Mouse (Mus musculus): ENCODE results near the gene Zfp90. TPM values are rescaled to one million over a fixed set of nuclear protein-coding genes. Genes with fewer than 3 reads are reported as not detected.
A peak's percentile ranks its signal among the peaks of the same experiment; 100 is the strongest.
"Not testable (repeated sequence)": the region's sequence is repeated elsewhere in the genome, so short reads cannot be mapped to it uniquely, and the experiment has no call there.

Gene Zfp90
- total RNA-seq (2021) = under 1 TPM; 0.74 to 0.78 TPM
- long read RNA-seq, experiment 1, partial matches to known transcripts = 0 of 1 reads
- long read RNA-seq, experiment 1, other reads (novel, unspliced or antisense) = 1 of 1 reads
- long read RNA-seq, experiment 2 = 0 reads

DNA sequence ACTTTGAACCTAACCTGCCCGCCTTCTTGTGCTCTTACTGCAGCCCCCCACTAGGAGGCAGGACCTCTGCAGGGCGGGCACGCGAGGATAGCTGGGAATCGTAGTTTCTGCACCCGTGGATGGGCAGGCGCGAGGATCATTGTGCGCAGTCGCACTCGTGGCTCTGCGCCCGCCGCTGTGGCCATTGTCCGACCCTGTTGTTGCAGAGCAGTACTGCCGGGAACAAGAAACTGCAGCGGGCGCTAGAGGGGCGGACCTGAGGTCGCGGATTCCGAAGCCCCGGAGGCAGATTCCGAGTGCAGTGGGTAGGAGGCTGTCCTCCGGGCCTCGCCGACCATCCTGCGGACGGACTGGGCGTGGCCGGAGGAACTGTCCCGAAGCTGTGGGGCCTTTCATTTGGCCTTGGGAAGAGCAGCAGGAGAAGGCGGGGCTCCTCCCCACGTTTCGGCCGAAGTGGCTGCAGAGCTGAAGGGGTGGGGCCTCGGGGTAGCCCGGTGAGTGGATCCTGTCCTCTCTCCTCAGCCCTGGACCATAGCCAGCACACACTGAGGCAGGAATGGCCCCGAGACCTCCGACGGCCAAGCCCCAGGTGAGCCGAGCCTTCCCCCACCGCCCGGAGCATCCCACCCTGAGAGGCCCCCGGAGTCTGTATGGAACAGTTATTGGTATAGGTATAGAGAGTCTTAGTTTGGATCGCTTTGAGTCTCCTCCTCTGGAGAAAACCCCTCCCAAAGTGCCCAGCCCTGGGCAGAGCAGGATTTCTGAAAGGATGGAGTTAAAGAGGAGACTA lies at the start of gene Zfp90:
Gene Zfp90, plus strand, starts transcription at position 146 of the 790 bp plus-strand sequence.
- peak; percentile 89 for DNase-seq (ENCODE audit: low spot score)

DNA sequence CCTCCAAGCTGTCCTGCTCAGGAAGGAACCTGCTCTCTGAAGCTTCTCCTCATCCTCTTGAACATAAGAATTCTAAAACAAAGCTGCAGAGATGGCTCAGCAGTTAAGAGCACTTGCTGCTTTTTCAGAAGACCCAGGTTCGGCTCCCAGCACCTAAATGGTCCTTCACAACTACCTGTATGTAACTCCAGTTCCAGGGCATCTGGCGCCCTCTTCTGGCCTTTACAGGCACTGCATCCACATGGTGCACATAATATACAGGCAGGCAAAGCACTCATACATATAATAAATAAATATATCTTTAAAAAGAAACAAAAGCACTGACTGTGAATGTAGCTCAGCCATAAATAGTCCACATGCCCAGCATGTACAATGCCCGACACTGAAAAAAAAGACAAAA lies 46.6 kb upstream of the Zfp90 start:
- no peak for DNase-seq (ENCODE audit: low spot score)

DNA sequence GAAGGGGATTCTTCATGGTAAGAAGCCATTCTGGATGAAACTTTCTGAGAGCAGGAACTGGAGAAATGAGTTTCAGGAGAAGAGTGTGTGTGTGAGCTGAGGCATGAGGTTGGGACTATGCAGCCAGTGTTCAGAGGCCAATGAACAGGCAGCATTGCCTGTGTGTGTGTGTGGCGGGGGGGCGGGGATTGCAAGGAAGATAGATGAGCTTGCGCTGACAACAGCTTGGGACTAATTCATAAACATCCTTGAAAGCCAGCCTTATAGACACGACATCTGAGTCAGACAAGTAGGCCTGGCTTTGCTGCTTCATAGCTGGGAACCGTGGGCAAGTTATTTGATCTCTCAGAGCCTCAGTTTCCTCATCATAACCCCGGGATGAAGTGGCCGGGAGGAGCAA lies 46.1 kb upstream of the Zfp90 start:
- no peak for DNase-seq (ENCODE audit: low spot score)

DNA sequence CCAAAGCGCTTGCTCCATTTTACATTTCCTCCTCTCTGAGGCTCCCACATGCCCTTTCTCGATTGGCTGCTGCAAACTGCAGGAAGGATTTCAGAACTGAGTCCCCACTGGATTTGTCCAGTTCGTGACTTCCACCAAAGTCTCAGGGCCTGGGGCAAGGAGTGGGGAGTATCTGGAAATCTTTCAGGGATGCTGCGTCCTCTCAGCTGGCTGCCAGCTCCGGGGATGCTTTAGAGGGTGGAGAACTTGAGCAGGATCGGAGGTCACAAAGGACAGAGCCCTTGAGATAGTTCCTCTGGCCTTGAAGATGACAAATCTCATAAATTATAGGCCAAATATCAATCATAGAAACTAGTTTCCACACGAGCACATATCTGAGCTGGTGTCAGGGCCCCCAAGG lies 39.2 kb upstream of the Zfp90 start:
- peak; percentile 39 for DNase-seq (ENCODE audit: low spot score)

DNA sequence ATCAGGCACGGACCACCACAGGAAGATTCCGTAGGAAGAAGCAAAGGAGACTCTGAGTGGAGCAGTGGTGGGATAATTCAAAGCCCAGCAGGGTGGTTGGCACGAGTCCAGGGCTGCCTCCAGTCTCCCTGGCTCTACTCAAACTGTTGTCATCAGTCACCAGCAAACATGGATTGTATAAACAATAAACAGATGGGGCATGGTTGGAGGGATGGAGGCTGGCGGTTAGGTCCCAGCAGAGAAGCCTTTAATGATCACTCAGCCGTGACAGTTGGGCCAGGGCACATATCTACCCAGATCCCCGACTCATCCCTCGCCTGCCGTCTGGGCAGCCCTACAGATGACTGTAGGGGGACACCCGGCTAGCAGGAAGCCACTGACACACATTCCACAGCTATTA lies 38.3 kb upstream of the Zfp90 start:
- DNase-seq (ENCODE audit: low spot score) = no peak

DNA sequence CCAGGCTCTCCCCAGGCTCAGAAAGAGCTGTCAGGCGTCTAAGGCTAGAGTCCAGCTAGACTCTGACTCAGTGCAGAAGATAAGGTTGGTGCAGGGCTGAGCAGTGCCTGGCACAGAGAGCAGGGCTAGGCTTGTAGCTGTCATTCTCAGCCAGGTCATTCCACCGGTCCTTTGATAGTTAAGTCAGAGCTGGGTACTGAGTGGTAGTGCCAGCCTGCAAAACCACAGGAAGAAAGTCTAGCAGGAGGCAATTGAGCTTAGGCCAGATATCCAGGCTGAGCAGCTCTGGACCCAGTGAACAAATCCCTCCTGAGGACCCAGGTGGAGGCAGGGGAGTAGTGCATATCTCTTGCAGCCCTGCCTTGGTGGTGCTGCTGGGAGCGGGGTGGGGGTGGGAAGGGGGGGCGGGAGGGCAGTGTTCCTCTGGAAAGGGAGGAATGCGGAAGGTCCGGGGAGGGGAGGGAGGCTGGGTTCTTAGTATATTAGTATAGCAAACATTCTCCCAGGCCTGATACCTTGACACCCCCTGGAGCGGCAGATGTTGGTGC lies 36.6 kb upstream of the Zfp90 start:
- DNase-seq (ENCODE audit: low spot score) = no peak

DNA sequence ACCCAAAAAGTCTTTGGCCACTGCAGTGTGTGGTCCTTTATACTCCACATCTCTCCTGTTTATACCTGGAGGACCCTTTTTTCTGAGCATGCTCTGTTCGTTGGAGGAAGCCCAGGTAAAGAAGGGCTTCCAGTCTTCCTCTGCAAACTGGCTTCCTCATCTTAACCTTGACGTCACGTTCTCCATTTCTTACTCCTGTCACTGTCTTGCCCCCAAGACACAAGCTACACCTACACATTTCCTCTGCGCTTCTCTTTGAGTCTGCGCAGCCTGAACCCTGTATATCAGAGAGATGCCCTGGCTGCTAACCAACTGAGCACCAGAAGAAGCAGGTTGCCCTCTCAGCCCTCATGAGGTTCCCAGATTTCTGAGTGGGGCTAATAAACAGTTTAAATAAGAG lies 35.8 kb upstream of the Zfp90 start:
- no peak for DNase-seq (ENCODE audit: low spot score)

DNA sequence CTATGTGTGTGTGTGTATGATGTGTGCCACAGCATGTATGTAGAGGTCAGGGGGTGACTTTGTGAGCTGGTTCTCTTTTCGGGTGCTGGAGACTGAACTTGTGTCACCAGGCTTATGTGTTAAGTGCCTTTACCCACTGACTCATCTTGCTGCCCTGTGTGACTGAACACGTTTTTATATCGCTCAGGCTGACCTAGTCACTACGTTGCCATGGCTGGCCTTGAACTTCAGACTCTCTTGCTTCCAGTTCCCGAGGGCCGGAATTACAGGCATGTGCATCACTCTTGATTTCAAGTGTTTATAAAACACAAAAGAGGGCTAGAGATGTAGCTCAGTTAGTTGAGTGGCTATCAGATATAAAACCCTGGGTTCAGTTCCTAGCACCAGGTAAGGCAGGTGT lies 34.1 kb upstream of the Zfp90 start:
- no peak for DNase-seq (ENCODE audit: low spot score)

DNA sequence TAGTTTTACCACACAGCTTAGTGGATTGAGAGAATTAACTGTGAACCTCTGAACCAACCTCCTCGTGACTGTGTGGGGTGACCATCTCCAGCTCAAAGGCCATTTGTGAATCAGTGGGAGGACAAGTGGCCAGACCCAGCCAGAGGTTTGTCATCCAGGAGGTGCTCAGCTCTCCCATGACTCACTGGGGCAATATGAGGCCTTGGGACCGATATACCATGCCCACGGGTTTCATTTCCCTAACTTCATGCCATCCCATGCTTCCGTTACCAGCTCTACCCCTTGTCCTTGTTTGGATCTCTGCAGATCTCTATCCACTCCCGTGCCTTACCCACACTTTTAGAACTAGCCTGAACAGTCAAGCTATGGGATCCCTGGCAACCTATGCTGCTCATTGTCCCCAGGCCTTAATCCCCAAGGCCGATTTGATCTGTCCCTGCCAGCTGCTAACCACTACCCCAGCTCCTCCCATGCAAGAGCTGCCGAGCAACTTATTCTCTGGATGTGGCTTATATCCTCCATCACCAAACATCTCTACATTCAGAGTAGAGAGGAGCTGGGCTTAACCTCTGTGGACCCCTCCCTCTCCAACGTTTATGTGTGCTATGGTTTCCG lies 27.2 kb upstream of the Zfp90 start:
- no peak for DNase-seq (ENCODE audit: low spot score)

DNA sequence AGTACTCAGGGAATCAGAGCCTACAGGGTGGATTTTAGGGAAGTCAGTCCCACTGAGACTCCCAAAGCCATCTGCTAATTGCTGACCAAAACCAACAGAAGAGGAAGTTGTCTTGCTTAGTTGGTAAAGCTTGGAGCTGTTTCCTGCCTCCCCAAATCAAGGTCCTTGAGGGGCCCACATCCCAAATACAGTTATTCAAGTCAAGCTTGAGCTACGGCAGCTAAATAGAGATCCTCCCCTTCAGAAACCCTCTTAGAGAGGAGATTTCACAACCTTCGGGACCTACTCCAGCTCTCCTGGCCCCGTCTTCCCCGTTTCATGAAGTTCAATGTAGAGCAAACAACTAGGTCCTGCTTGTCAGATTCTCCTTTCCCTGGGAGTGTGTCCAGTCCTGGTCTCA lies 20.6 kb upstream of the Zfp90 start:
- peak; percentile 71 for DNase-seq (ENCODE audit: low spot score)

DNA sequence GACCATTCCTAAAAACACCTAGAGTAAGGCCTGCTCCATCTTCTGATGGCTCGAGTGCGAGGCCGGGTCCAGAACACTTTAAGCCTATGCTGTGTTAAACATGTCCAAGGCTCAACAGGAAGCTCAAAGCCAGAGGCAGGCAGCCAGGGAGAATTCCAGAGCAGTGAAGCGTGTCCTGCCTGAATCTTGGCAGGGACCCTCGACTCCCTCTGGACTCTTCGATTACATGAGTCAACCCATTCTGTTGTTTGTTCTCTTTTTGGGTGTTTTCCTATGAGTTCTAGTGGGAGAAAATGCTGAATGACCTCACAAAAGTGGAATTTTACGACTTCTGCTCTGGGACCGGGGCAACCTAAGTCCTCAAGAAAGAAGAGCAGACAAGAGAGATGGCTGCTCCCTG lies 15.4 kb upstream of the Zfp90 start:
- DNase-seq (ENCODE audit: low spot score) = peak; percentile 89

DNA sequence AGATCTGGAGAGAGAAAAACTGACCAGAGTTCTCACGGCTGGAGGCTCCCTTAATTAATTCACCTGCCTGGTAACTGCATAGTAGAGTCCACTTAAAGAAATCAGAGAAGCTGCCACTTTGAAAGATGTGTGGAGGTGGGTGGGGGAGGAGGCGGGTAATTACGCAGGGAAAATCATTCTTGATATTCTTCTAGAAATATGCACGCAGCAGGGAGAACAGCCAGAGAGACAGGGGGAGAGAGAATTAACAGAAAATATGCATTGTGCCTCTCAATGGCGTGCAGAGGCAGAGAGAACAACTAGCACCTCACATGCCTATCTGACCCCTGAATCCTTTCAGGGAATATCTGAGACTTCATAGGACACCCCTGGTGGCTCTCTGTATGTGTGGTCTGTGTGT lies 14.9 kb upstream of the Zfp90 start:
- DNase-seq (ENCODE audit: low spot score) = no peak

DNA sequence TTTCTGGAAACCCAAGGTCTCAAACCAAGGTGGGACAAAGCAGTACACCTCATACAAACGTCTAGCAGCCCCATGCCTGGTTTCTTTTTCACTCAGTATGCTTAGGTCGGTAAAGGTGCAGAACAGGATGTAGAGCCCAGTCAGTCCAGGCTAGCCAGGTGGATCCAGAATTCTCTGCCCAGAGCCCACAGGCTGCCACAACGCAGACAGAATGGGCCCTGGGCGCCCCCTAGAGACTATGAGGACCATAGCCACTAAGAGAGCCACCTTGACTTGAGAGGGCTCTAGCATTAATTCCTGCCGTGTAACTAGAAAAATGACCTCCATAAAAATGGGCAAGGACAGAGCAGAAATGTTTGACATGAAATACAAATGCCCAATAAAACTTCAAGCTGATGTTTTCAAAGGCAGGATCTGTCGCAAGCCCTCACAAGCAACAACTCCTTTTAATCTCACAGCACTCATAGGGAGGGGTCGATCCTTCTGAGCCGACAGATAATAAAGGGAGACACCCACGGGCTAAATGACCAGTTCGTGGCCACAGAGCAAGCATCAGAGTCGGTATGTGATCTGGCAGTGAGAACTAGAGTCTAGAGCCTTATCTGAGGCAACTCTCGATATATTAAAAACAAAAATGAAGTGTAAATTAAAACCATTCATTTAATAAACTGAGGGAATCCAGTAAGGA lies 11.7 kb upstream of the Zfp90 start:
- peak; percentile 48 for DNase-seq (ENCODE audit: low spot score)

DNA sequence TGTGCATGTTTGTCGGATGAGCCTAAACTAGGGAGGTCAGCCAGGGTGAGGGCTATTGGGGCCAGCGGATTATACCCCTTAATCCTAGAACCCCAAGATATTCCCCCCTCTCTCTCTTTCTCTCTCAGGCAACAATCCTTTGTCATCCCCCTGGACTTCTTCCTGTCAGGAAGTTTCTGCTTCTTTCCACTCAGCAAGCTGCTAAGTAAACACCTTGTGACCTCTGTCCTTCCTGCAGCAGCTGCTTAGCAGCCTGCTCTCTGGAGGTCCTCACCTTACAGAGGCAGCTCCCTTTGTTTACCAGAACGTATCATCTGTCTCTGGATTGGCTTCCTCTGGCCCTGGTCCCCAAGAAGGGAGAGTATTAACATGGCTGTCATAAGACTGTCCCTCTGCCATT lies 10.3 kb upstream of the Zfp90 start:
- no peak for DNase-seq (ENCODE audit: low spot score)

DNA sequence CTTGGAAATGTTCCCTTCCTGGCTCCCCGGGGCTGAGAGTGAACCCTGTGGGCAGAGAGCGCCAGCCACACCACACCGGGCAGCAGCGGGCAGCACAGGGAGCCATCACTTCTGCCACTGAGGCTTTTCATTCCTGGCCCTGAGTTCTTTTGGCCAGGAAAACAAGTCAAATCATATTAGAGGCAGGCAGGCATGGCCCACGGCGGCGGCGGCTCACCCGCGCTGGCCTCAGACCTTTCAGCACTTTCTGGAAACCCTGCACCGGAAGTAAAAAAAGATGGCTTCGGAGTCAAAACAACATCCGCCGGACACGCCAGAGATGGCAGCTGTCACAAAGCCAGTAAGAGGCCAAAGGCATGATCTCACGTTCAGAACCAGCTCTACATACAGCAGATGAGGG lies 9.3 kb upstream of the Zfp90 start:
- no peak for DNase-seq (ENCODE audit: low spot score)

DNA sequence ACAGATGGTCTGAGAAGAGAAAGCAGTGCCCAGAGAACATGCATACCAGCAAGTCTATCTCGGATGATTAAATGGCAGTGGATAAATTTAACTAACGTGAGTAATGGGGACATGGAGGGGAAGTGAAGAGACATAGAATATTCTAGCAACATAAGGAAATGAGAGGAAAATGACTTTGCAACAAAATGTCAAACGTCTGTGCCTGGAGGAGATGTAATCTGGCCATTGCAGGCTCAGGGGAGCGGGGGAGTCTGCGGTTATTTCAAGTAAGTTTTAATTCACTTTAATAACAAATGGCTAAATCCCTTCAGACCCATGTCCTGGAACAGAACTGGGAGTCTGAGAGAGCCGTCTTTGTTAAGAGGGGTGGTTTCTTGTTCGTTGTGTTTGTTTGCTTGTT lies 5.1 kb upstream of the Zfp90 start:
- DNase-seq (ENCODE audit: low spot score) = no peak

DNA sequence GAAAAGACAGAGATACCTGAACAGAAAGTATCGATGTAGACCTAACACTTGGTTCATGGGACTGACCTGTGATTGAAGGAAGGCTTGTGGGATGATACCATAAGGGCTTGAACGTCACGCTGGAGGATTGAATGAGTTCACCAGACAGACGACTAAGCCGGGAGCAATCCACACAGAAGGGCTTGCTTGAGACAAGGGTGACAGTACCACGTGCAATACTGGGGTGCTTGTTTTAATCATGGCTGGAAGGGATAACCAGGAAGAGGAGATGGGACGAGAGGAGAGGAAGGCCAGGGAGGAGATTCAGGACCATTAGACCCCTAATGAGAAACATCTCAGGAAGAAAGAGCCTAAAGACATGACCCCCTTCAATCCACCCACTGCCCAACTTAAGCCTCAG lies 4.6 kb upstream of the Zfp90 start:
- no peak for DNase-seq (ENCODE audit: low spot score)

DNA sequence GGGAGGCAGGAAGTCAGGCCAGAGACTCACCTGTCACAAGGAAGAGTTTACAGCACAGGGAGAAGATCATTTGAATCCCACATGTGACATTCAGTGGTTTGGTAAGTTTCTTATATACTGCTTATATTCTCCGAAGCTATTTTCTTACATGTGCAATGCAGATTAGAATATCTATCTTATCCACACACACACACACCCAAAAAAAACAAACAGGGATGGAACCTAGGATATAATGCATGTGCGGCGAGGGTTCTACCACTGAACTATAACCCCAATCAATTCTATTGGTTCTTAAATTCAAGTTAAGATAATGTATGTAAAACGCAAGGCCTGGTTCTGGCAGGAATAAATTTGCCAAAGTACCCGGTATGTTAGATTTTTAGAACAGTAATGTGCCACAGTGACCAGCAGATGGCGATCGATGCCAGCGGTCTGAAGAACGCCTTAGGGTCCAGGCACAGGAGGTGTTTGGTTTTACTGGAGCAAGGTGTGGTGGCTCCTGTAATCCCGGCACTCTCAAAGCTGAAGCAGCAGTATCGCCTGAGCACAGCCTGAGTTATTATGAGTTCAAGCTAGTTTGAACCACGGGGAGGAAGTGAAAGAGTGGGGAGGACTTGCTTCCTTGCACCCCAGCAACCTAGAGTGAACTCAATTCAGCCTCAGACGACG lies 3.2 kb upstream of the Zfp90 start:
- peak; percentile 54 for DNase-seq (ENCODE audit: low spot score)

DNA sequence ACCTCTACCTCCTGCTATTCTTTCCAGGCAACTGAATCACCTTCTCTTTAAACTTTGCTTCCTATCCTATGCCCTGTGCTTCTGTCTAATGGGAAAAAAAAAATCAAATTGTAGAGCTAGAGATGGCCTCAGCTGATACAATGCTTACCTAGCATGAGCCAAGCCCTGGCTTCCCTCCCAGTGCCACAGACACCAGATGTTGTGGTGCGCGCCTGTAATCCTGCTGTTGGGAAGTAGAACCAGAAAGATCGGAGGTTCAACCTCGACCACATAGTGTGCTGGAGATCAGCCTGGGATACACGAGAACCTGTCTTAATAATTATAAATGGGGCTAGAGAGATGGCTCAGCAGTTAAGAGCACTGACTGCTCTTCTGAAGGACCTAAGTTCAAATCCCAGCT lies 2.6 kb downstream of the Zfp90 start:
- DNase-seq (ENCODE audit: low spot score) = no peak

DNA sequence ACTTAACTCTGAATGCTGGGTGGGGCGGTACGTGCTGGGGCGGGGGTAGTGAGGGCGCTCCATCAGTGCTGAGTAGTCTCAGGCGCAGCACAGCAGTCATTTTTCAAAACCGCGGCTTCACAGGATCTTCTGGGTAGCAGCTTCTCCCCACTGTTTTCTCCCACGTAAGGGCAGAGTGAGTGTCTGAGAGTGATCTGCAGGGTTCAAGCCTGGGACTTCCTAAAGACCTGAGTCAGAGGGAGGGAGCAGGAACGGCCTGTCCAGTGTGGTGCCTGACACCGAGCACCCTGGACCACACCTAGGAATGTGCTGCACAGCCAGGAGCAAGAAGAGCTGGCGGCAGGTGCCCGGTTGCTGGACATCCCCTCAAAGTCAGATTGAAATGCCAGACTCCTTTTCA lies 16.0 kb downstream of the Zfp90 start:
- no peak for DNase-seq (ENCODE audit: low spot score)

DNA sequence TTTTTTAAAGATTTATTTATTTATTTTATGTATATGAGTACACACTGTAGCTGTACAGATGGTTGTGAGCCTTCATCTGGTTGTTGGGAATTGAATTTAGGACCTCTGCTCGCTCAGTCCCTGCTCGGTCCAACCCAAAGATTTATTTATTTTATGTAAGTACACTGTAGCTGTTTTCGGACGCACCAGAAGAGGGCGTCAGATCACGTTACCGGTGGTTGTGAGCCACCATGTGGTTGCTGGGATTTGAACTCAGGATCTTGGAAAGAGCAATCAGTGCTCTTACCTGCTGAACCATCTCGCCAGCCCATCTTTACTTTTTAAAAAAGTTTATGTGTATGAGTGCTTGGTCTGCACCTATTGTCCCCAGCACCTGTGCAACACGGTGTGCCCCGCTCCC lies 16.8 kb downstream of the Zfp90 start:
- DNase-seq (ENCODE audit: low spot score) = not testable (repeated sequence)
